Mouse (Mus musculus) thymus, postnatal 25 days (tissue): ENCODE measurements around the gene Nol11.
"Not testable (repeated sequence)": the region's sequence is repeated elsewhere in the genome, so short reads cannot be mapped to it uniquely, and the experiment has no call there.

Source experiments
- DNase-seq: peaks from one replicate; pipeline ENCODE4 v3.0.0; 2022

The Nol11 gene

DNA sequence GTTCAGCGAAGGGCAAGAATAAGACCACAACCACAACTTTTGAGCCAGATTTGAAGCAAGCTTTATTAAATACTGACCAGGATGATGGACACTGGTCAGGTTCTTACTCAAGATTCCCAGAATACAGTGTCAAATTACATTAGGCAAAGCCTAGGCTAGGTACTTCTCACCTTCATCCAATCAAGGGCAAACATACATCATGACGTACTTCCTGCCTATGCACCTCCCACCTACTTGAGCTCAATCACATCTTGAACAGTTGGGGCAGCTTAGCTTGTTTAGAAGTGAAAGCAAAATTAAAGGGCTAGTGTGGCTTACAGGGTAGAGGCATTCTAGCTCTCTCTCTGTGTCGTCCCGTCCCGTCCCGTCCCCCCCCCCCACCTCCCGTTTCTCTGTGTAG lies 34.8 kb downstream of the Nol11 start:
- DNase-seq = no peak

DNA sequence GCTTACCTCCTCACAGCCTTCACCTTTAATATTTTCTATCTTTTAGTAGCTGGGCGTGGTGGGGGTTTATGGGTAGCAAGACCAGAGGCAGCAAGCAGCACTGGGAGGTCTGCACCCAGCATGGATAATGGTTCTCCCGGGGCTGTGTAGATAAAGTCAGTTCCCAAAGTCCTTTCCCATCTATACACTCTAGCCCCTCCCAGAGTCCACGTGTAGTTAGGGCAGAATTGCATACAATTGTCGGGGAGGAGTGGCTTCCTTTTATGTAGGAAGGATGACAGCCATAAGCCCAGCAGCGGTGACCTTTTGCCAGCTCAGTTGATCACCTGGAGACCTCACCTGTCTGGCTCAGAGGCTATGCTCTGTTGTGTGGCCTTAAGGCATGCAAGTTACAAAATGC lies 35.5 kb downstream of the Nol11 start:
- no peak for DNase-seq

DNA sequence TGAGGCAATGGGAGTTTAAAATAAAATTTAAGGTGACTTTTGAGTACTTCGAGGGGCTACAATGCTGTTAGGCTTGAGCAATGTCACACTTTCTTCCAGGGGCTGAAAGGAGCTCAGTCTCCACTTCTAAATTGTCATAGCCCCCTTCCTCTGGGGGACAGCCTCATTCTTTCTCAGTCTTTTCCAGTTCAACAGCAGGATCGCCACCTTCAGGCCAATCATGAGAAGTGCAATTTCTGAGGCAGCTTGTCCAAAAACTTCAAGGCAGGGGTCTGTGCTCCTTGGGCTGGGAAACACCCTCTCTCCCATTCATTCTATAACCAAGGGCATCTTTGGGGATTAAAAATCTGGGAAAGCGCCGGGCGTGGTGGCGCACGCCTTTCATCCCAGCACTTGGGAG lies 37.4 kb downstream of the Nol11 start:
- DNase-seq = peak; percentile 42

DNA sequence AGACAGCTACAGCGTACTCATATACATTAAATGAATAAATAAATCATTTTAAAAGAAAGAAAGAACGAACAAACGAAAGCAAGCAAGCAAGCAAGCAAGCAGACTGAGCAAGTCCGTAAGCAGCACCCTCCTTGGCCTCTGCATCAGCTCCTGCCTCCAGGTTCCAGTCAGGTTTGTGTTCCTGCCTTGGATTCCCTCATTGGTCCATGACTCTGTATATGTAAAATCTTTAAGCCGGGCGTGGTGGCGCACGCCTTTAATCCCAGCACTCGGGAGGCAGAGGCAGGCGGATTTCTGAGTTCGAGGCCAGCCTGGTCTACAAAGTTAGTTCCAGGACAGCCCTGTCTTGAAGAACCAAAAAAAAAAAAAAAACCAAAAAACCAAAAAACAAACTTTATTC lies 45.2 kb downstream of the Nol11 start:
- not testable (repeated sequence) for DNase-seq

DNA sequence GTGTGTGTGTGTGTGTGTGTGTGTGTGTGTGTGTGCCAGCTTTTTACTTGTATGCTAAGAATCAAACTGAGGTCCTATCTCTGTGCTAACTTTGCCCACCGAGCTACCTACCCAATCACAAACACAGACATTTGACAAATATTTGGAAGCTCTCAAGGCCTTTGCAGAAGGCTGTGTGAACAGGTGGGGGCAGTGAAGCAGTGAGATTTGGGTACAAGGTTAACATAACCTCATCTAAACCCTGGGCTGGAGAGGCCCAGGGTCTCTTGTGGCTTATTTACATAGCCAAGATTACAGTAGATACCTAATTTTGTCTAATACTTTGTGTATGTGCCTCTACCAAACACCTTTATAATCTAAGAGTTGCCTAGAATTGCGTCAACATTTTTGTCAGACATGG lies 46.8 kb downstream of the Nol11 start:
- no peak for DNase-seq

DNA sequence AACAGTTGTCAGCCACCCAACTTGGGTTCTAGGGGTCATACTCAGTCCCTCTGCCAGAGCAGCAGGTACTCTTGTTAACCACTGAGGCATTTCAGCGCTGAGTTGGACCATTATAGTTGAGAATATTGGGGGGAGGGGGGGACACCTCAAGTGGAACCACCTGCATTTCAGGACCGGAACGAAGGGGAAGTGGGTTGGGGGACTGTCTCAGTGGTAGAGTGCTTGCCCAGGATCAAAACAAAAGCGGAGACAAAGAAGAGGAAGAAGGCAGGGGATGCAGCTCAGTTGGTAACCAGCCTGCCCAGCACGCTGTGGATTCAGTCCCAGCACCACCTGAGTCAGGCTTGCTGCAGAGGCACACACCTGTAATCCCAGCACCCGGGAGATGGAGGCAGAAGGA lies 48.4 kb downstream of the Nol11 start:
- peak; percentile 65 for DNase-seq

DNA sequence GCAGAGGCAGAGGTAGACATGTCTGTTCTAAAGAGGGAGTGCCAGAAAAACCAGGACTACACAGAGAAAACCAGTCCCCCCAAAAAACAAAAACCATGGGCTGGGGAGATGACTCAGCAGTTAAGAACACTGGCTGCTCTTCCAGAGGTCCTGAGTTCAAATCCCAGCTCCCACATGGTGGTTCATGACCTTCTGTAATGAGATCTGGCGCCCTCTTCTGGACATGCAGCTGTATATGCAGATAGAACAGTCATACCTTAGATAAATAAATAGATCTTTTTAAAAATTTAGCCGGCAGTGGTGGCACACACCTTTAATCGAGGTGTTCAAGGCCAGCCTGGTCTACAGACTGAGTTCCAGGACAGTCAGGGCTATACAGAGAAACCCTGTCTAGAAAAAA lies 50.5 kb downstream of the Nol11 start:
- DNase-seq = peak; percentile 55

DNA sequence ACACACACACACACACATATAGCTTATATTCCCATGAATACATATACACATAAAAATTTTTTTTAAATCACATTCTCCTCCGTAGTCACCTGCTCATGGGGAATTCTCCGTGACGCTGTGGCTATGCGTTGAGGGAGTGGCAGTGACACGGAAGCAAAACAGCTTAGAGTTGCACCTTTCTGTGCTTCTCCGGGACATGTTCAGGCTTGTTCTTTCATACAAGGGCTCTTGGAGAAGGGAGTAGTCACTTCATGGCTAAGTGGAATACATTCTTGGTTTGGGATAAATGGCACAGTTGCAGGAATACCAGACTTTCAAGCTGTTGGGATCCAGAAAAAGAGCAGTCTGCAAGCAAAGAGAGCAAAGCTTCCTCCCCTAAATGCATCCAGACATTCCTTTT lies 51.6 kb downstream of the Nol11 start:
- DNase-seq = no peak

DNA sequence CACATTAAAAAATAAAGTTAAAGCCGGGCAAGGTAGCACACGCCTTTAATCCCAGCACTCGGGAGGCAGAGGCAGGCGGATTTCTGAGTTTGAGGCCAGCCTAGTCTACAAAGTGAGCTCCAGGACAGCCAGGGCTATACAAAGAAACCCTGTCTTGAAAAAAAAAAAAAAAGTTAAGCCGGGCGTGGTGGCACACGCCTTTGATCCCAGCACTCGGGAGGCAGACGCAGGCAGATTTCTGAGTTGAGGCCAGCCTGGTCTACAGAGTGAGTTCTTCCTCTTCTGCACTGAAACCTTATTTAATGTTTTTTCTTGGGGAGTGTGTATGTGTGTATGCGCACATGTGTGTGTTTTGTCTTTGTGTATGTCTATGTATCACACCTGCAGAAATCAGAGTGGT lies 52.7 kb downstream of the Nol11 start:
- not testable (repeated sequence) for DNase-seq

DNA sequence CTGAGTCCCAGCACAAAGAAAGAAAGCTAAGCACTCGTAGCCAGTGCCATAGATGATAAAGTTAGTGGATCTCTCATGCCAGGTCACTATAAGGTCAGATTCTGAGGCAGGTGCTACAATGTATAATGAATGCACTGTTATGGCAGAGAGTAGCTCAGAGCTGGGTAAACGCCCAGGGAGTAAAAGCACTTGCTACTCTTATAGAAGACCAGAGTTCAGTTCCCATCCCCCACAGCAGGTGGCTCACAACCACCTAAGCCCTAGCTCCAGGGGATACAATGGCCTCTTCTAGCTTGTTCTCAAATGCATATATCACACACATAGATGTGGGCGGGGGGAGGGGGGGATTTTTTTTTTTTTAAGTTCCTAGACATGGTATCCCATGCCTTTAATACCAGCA lies 53.4 kb downstream of the Nol11 start:
- DNase-seq = peak; percentile 45

DNA sequence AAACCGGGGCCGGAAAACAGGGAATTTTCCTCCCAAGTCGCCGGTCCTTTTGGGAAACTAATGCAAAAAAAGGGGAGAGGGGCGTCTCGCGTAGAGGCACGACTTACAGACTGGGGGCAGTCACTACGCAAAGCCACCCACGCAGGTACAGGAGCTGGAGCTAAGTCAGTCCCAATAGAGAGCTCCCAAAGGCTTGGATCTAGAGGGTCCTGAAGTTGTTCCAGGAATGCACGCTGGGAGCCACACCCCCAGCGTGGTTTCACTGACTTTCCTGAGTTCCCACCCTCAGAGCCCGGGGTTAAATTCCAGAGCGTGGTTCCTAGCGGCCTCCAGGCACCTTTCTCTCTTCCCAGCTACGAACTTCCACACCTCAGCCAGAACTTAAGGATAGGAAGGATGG lies 56.8 kb downstream of the Nol11 start:
- DNase-seq = no peak

DNA sequence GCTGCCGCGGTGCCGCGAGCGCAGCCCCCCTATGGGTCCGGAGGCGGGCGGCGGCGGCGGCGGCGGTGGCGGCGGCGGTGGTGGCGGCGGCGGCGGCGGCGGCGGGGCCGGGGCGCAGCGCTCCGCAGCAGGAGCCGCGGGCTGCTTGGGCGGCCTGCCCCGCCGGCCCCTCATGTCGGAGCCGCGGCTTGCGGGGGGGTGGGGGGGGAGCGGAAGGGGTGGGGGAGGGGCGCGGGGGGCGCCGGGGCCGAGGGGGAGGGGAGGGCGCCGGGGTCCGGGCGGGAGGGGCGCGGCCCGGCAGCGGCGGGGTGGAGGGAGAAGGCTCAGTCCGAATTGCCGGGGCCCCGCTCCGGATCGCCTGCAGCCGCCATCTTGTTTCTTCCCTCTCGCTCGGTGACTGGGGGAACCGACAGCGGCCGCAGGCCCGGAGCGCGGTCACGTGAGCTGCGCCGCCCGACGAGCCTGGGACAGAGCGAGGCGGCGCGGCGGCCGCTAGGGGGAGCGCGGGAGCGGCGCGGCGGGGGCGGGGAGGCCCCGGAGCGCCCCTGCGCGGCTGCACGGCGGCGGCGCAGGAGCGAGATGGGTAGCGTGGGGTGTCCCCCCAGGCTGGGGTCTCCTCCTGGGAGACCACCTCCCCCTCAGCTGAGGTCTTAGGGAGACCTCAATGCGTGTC lies 57.3 kb downstream of the Nol11 start, which contains the start of gene Bptf:
Gene Bptf, minus strand, starts transcription at position 379 of the 673 bp plus-strand sequence.
- DNase-seq = peak; percentile 91

DNA sequence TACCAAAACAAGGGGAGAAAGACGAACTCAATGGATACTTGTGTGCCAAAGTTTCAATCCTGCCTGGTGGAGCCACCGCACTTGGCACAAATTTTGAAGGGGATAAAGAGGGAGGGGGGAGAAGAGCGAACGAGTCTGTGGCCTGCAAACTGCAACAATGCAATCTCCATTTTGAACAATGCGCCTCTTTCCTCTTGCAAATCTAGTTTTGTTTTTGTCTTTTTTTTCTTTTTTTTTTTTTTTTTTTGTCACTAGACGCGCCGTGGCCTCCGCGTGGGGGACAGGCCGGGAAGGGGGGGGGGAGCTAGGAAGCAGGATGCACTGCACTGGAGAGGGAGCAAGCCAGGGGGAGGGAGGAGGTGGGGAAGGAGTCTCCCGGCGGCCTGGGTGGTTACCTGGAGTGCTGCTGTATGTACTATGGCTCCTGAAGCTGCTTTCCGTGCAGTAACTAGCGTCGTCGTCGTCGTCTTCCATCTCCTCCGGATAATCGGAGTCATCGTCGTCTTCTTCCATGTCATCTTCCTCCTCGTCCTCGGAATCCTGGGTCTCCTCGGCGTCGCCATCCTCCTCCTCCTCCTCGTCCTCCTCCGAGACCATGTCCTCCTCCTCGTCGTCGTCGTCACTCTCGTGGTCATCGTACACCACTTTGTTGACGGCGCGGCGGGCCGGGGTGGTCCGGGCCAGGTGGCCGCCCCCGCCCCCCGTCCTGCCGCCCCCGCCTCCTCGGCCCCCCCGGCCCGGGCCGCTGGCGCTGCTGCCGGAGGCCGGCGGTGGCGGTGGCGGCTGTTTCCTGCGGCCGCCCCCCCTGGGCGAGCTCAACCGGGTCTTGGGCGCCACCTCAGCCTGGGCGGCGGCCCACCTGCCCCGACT lies 58.1 kb downstream of the Nol11 start:
- peak; percentile 75 for DNase-seq

DNA sequence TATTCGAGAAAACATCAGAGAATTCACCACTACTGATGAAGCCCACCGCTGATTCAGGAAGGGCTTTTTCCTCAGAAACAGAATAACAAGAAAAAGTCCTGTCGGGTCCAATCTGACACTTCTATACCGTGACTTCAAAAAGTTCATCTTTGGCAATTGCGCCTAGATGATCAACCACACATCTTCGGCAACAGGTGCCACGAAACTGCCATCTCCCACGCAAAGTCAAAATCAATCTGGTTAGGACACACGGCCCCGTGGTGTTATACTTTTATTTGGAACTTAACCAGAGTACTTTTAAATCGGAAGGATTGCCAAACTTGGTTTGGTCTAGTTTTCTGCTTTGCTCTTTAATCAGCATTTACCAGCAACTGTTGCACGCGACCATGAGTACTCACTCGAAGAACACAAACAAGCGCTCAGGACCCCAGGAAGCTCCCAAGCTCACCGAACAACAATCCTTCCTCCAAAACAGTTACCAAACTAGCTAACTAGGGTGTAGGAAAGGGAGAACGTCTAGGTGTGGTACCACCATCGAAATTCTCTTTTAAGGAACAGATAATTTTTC lies 58.9 kb downstream of the Nol11 start:
- peak; percentile 29 for DNase-seq

DNA sequence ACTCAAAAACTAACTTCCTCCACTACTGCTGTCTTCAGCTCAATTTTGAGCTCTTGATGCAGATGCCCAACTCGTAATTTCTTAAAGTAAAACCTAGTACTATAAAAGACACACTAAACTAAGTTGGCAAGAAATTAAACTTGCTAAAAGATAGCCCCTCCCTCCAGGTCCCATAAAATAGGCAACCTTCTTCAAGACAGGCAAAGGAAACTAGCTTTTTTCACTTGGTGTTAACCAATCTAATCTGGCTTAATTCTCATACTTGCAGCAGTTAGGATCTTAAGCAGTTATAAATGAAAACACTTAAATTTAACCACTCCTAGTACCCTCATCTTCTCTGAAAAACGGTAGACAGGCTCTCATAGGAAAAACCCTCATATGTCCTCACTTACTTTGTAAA lies 59.5 kb downstream of the Nol11 start:
- DNase-seq = no peak

DNA sequence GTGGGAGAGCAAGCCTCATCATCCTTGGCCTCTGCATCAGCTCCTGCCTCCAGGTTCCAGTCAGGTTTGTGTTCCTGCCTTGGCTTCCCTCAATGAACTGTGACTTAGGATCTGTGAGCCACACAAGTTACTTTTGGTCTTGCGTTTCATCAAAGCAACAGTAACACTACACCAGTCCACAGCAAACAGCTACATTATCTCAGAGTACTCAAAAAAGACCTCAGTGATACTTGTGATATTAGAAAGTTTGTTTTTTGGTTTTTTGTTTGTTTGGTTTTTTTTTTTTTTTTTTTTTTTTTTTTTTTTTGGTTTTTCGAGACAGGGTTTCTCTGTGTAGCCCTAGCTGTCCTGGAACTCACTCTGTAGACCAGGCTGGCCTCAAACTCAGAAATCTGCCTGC lies 62.5 kb downstream of the Nol11 start:
- not testable (repeated sequence) for DNase-seq

DNA sequence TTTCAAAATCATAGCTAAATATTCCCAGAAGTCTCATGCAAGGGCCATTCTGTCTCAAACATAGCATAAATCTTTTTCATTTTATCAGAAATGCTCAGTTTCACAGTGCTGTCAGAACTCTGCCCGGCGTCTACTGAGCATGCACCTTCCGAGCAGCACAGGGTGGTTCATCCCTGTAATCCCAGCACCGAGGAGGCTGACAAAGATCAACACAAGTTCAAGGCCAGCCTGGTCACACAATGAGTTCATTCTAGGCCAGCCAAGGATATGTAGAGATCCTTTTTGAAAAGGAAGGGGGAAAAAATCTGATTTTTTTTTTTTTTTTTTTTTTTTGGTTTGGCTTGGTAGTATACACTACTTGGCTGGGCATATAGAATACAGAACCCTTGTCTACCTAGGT lies 64.2 kb downstream of the Nol11 start:
- DNase-seq = no peak

DNA sequence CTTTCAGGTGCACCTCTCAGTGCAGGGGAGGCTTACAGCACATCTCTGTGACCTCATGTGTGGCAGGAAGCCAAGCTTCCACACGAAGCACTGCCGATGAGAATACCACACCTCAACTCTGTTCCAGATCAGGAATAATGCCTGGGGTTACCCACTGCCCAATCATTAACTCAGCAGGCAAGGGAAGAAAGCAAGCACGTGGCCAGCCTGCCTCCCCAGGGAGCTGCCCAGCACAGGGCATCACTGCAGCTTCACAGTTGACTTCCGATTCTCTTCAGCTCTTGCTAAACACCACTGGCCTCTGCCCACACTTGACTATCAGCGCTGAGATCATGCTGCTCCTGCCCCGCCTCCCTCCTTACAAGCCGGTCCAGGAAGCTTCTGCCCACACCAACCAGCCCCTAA lies 64.9 kb downstream of the Nol11 start:
- peak; percentile 22 for DNase-seq

DNA sequence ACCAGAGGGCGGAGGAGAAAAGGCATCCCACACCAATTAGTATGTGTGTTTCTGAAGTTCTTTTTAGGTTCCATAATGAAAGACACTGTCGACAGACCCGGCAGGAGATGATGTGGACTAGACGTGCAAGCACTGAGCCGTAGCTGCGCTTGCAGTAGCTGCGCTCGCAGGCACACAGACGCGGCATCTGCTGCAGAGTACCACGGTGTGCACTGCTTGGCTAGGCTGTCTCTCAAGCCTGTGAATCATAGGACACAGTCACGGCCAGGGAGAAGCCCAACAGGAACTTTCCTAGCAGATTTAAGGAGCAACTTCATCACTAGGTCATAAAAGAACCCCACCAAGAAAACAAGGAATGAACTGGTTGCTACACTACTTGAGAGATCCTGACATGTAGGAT lies 71.4 kb downstream of the Nol11 start:
- DNase-seq = no peak
